10 mouse cellular contexts compared by ENCODE assay signal in genomic region chr3:58469655-58470437, GRCm38 (mm10). TPM values are rescaled to one million over a fixed set of nuclear protein-coding genes. Genes with fewer than 3 reads are reported as not detected.
DNase-seq lines count a peak whose midpoint lies in the region.
"Had no signal": no experiment of that assay in that cellular context is flagged by ENCODE, and none has a peak within 500 bp of the region (broad histone marks: within the 10 kb centered on the region; RNA-seq: fewer than 3 reads in every experiment).

No protein-coding gene starts in this region.

- 82% methylated on average over 9 of the region's 9 CpGs for WGBS in forebrain, embryonic 10.5 days

- no peak overlapping the region for H3K4me3 ChIP-seq in forebrain, embryonic 10.5 days
- H3K4me3 ChIP-seq: forebrain, embryonic 12.5 days; neural tube, embryonic 13.5 days had no signal

- H3K27ac ChIP-seq in forebrain, embryonic 10.5 days = no peak overlapping the region
- H3K27ac ChIP-seq: forebrain, embryonic 12.5 days; neural tube, embryonic 13.5 days had no signal

- peak; percentile 9 for DNase-seq in thymus, postnatal 14 days
- no peak for DNase-seq in thymus, postnatal 36 days
- DNase-seq in adipocyte (ENCODE audit: low spot score) = peak; percentile 62
- peak; percentile 69 for DNase-seq in induced T-regulatory cell, adult 2 months (ENCODE audit: low read depth)
- peak; percentile 28 for DNase-seq in splenic B cell, adult 2 months (ENCODE audit: low read depth, low spot score)
- no peak for DNase-seq in cerebellum, adult 11-12 months
- no peak for DNase-seq in testis, postnatal 10 days (ENCODE audit: low spot score)
- no peak for DNase-seq in forebrain, embryonic 10.5 days (ENCODE audit: extremely low spot score, low spot score)

- H3K27me3 ChIP-seq in splenic B cell, adult 2 months (ENCODE audit: control insufficient read depth, insufficient read depth, low read length, poor library complexity, severe bottlenecking) = no peaks in the 10 kb centered on the region
- no peaks in the 10 kb centered on the region for H3K27me3 ChIP-seq in forebrain, embryonic 10.5 days (ENCODE audit: poor library complexity, severe bottlenecking)
- H3K27me3 ChIP-seq: forebrain, embryonic 12.5 days; neural tube, embryonic 13.5 days had no signal

- H3K4me1 ChIP-seq in forebrain, embryonic 10.5 days = no peaks in the 10 kb centered on the region
- H3K4me1 ChIP-seq: forebrain, embryonic 12.5 days; neural tube, embryonic 13.5 days had no signal

- H3K9me3 ChIP-seq in forebrain, embryonic 10.5 days = no peaks in the 10 kb centered on the region
- H3K9me3 ChIP-seq: forebrain, embryonic 12.5 days; neural tube, embryonic 13.5 days had no signal

- no peaks in the 10 kb centered on the region for H3K36me3 ChIP-seq in splenic B cell, adult 2 months (ENCODE audit: control insufficient read depth, insufficient read depth, low read length, poor library complexity, severe bottlenecking)
- no peaks in the 10 kb centered on the region for H3K36me3 ChIP-seq in forebrain, embryonic 10.5 days (replicated peaks)
- H3K36me3 ChIP-seq: forebrain, embryonic 12.5 days; neural tube, embryonic 13.5 days had no signal

RNA-seq across cellular contexts. Expression of gene Tsc22d2, which starts 55.3 kb away (rescaled TPM):
- 6.3 and 6.6 TPM in 2 replicates for polyA plus RNA-seq in forebrain, embryonic 10.5 days (2016; fragmentation: Nextera tagmentation; extraction: Ambion mirVana)

RNA-seq across cellular contexts. Expression of gene Eif2a, which starts 55.8 kb away (rescaled TPM):
- 57.0 and 58.1 TPM in 2 replicates for polyA plus RNA-seq in forebrain, embryonic 10.5 days (2016; fragmentation: Nextera tagmentation; extraction: Ambion mirVana)

RNA-seq across cellular contexts. Expression of gene Serp1, which starts 55.8 kb away (rescaled TPM):
- polyA plus RNA-seq in forebrain, embryonic 10.5 days (2016; fragmentation: Nextera tagmentation; extraction: Ambion mirVana) = 142 and 146 TPM in 2 replicates

Comparison
In these comparisons a context has a peak if more than half of its experiments do, and no peak if none do; other contexts are left out.
1. DNase-seq: peak in thymus, postnatal 14 days (single experiment), adipocyte (single experiment), induced T-regulatory cell, adult 2 months (single experiment) and splenic B cell, adult 2 months (single experiment); none in thymus, postnatal 36 days (0 of 2), cerebellum, adult 11-12 months (single experiment), testis, postnatal 10 days (single experiment) and forebrain, embryonic 10.5 days (single experiment).